Mouse (Mus musculus): ENCODE results near the gene Map3k4. TPM values are rescaled to one million over a fixed set of nuclear protein-coding genes. Genes with fewer than 3 reads are reported as not detected.
A peak's percentile ranks its signal among the peaks of the same experiment; 100 is the strongest.
"Not testable (repeated sequence)": the region's sequence is repeated elsewhere in the genome, so short reads cannot be mapped to it uniquely, and the experiment has no call there.

Map3k4 gene
- polyA plus RNA-seq, 1 experiment from 2014 or later: 36.4 TPM

- H3K27ac ChIP-seq (replicated peaks); H3K36me3 ChIP-seq; H3K9ac ChIP-seq (replicated peaks); H3K27me3 ChIP-seq (replicated peaks); ATAC-seq (ENCODE audit: low FRiP score); H3K9me3 ChIP-seq (replicated peaks); H3K4me2 ChIP-seq; H3K4me3 ChIP-seq (replicated peaks): not testable (repeated sequence)
- WGBS: 78% methylated on average over 1 of the region's 1 CpGs
- peaks cover 42% of the 10 kb centered on the region for H3K4me1 ChIP-seq
Measured at GRCm38 (mm10) chr17:12289836-12290235, 28.8 kb downstream of the Map3k4 start.

GRCm38 (mm10) chr17:12288871-12289270 is 29.7 kb downstream of the Map3k4 start:
- H3K9ac ChIP-seq (replicated peaks): no peak overlapping the region
- 85% methylated on average over 4 of the region's 4 CpGs for WGBS
- ATAC-seq (ENCODE audit: low FRiP score): no peak

DNA sequence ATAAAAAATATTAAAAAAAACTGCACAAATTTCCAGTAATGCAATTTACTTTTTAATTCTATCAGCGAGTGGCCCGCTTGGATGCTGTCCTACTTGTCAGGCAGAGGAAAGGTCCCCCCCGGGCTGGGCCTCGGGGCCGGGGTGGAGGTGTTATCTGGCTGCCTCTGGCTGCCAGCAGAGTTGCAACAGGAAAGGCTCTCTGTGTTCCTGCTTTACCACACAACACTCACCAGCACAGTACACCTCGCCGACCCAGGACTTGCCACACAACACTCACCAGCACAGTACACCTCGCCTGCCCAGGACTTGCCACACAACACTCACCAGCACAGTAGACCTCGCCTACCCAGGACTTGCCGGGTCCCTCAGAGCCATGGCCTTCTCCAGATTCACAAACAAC is 38.8 kb downstream of the Map3k4 start:
- H3K9ac ChIP-seq (replicated peaks): no peak overlapping the region
- ATAC-seq (ENCODE audit: low FRiP score): no peak
- H3K4me1 ChIP-seq: no peaks in the 10 kb centered on the region
- H3K4me2 ChIP-seq: no peak overlapping the region
- no peaks in the 10 kb centered on the region for H3K27me3 ChIP-seq (replicated peaks)
- no peak overlapping the region for H3K27ac ChIP-seq (replicated peaks)
- no peak overlapping the region for H3K4me3 ChIP-seq (replicated peaks)
- H3K9me3 ChIP-seq (replicated peaks): no peaks in the 10 kb centered on the region
- H3K36me3 ChIP-seq: peaks cover 21% of the 10 kb centered on the region
- 93% methylated on average over 10 of the region's 10 CpGs for WGBS

More at GRCm38 (mm10) chr17:12288871-12289270, 29.7 kb downstream of the Map3k4 start:
- no peak overlapping the region for H3K27ac ChIP-seq (replicated peaks)
- H3K9me3 ChIP-seq (replicated peaks): no peaks in the 10 kb centered on the region
- H3K4me3 ChIP-seq (replicated peaks): no peak overlapping the region
- H3K4me1 ChIP-seq: peaks cover 39% of the 10 kb centered on the region
- no peaks in the 10 kb centered on the region for H3K27me3 ChIP-seq (replicated peaks)
- no peaks in the 10 kb centered on the region for H3K36me3 ChIP-seq
- H3K4me2 ChIP-seq: no peak overlapping the region

DNA sequence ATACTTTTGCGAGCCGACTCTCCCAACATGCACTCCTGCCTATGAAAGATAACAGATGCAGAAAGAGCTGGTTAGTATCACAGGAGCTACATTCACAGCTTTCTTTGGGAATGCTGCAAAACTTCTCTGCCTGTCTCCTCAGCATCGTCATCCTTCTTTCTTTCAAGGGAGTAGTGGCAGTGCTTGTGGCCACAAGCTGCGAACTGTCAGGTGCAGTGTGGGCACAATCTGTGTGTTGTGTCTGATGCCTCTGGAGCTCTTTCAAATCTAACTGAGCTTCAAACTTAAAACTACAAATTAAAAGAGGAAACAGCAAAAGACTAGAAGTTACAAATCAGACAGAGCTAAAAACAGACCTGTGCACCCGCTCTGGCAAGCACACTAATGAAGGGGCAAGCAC is 40.5 kb downstream of the Map3k4 start:
- no peak for ATAC-seq (ENCODE audit: low FRiP score)

DNA sequence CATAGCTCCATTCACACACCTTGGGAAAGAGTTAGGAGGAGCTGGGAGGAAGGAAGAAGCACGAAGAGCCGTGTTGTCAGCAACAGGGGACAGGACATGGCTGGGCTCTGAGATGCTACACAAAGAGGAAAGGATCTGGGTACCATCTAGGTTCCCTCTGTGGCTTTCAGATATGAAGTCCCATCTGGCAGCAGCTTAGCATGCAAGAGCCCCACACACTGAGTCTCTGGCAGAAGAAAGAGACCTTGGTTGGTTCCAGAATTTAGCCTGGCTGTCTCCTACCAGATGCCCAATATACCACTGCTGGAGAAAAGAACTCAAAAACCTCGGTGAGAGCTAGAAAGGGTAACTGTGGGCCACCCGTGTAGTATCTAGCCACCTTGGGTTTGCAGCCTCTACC is 41.3 kb downstream of the Map3k4 start:
- Histone ChIP-seq H3K9me3 (replicated peaks) (no peaks in the 10 kb centered on the region), H3K27ac (replicated peaks) (no peak overlapping the region), H3K4me2 (no peak overlapping the region), H3K4me1 (no peaks in the 10 kb centered on the region), H3K27me3 (replicated peaks) (no peaks in the 10 kb centered on the region), H3K9ac (replicated peaks) (no peak overlapping the region), H3K4me3 (replicated peaks) (no peak overlapping the region), H3K36me3 (peaks cover 21% of the 10 kb centered on the region)
- 84% methylated on average over 4 of the region's 4 CpGs for WGBS
- ATAC-seq (ENCODE audit: low FRiP score): no peak

More for the DNA sequence above, 40.5 kb downstream of the Map3k4 start:
- Histone ChIP-seq H3K27me3 (replicated peaks) (no peaks in the 10 kb centered on the region), H3K27ac (replicated peaks) (no peak overlapping the region), H3K4me3 (replicated peaks) (no peak overlapping the region), H3K36me3 (peaks cover 21% of the 10 kb centered on the region), H3K4me2 (no peak overlapping the region), H3K9me3 (replicated peaks) (no peaks in the 10 kb centered on the region), H3K4me1 (no peaks in the 10 kb centered on the region), H3K9ac (replicated peaks) (no peak overlapping the region)
- WGBS: 91% methylated on average over 5 of the region's 5 CpGs

DNA sequence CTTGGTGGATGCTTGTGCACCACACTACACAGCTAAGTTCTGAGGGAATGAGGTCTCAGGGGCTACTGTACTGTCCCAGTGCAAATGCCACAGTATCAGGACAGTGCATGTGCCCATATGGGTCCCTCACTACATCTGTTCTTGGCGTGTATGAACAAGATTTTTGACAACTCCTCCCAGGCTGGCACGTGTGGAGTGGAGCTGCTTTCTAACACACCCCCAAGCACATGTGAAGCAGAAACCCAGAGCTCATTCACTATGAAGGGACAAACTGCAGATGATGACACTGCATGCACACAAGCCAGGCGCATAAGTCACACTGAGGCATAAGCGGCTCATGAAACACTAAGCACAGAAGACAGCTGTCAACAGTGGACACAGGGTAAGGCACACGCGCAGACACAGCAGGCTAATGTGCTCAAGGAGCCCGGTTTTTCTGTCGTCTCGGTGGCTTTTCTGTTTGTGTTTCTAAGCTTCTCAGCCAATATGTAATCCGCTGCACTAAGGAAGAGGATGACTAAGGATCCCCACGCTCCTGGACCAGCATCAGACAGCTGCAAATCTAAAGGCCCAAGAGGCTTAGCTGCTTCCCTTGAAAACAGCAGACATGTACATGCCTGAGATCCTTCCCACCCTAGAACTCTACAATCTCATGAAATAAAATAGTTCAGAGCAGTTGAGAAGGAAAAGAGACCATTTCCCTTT is 41.9 kb downstream of the Map3k4 start:
- Histone ChIP-seq H3K36me3 (peaks cover 28% of the 10 kb centered on the region), H3K27me3 (replicated peaks) (no peaks in the 10 kb centered on the region), H3K4me2 (no peak overlapping the region), H3K27ac (replicated peaks) (no peak overlapping the region), H3K4me3 (replicated peaks) (no peak overlapping the region), H3K9ac (replicated peaks) (no peak overlapping the region), H3K4me1 (no peaks in the 10 kb centered on the region), H3K9me3 (replicated peaks) (no peaks in the 10 kb centered on the region)
- WGBS: 92% methylated on average over 11 of the region's 11 CpGs
- ATAC-seq (ENCODE audit: low FRiP score): no peak

DNA sequence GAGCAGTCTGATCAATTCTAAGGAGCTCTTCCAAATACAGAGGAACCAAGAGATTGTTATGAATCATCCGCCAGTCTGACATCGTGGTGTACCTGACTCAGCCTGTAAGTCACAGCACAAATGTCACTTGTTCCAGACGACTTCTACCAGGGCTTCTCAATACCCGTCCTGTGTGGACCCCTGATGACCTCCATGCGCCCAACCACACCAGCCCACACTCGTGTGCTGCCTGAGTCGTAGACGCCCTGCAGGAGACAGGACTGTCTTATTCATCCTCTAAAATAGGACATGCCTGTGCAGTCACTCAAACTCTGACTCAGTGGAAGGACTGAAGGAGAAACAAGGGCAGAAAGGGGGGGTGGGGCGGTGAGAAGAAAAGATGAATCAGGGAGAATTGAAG is 42.8 kb downstream of the Map3k4 start:
- H3K27me3 ChIP-seq (replicated peaks): no peaks in the 10 kb centered on the region
- WGBS: 82% methylated on average over 9 of the region's 9 CpGs
- H3K9ac ChIP-seq (replicated peaks): no peak overlapping the region
- H3K36me3 ChIP-seq: peaks cover 36% of the 10 kb centered on the region
- no peak overlapping the region for H3K27ac ChIP-seq (replicated peaks)
- ATAC-seq (ENCODE audit: low FRiP score): no peak
- no peak overlapping the region for H3K4me2 ChIP-seq
- H3K4me1 ChIP-seq: no peaks in the 10 kb centered on the region
- no peak overlapping the region for H3K4me3 ChIP-seq (replicated peaks)
- H3K9me3 ChIP-seq (replicated peaks): no peaks in the 10 kb centered on the region

DNA sequence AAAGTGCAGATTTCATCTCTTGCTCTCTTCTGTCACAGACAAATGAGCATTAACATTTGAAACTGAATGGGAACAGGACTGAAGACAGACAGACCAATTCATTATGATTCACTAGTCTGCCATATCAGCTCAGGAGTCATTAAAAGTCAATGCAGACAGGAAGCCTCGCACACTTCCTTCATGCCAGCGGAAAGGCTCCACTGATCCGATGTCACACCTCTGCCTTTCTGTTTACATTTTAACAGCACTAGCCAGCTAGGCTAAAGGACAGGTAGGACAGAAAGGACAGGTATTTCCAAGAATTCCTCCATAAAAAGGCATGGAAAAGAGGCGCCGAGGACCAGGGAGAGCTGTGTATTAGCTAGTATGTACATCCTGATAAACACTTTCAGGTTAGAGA is 45.6 kb downstream of the Map3k4 start:
- ATAC-seq (ENCODE audit: low FRiP score): no peak
- Histone ChIP-seq H3K9me3 (replicated peaks) (no peaks in the 10 kb centered on the region), H3K4me1 (peaks cover 9% of the 10 kb centered on the region; the same call in 1 of the 2 replicates), H3K4me3 (replicated peaks) (no peak overlapping the region), H3K9ac (replicated peaks) (no peak overlapping the region), H3K27me3 (replicated peaks) (no peaks in the 10 kb centered on the region), H3K27ac (replicated peaks) (no peak overlapping the region), H3K4me2 (no peak overlapping the region), H3K36me3 (peaks cover 47% of the 10 kb centered on the region)
- 88% methylated on average over 5 of the region's 5 CpGs for WGBS

- H3K4me1 ChIP-seq: peaks cover 19% of the 10 kb centered on the region
- no peaks in the 10 kb centered on the region for H3K9me3 ChIP-seq (replicated peaks)
- H3K4me2 ChIP-seq: no peak overlapping the region
- H3K27ac ChIP-seq (replicated peaks): no peak overlapping the region
- H3K27me3 ChIP-seq (replicated peaks): no peaks in the 10 kb centered on the region
- H3K36me3 ChIP-seq: peaks cover 38% of the 10 kb centered on the region
- 96% methylated on average over 18 of the region's 18 CpGs for WGBS
- ATAC-seq (ENCODE audit: low FRiP score): no peak
- H3K4me3 ChIP-seq (replicated peaks): no peak overlapping the region
- no peak overlapping the region for H3K9ac ChIP-seq (replicated peaks)
Measured at GRCm38 (mm10) chr17:12271805-12272204, 46.8 kb downstream of the Map3k4 start.

- Histone ChIP-seq H3K27me3 (replicated peaks) (no peaks in the 10 kb centered on the region), H3K27ac (replicated peaks) (no peak overlapping the region), H3K9me3 (replicated peaks) (no peaks in the 10 kb centered on the region), H3K9ac (replicated peaks) (no peak overlapping the region), H3K4me3 (replicated peaks) (no peak overlapping the region), H3K4me1 (peaks cover 35% of the 10 kb centered on the region), H3K4me2 (no peak overlapping the region), H3K36me3 (peaks cover 31% of the 10 kb centered on the region)
- ATAC-seq (ENCODE audit: low FRiP score): no peak
- WGBS: 85% methylated on average over 10 of the region's 10 CpGs
Measured at GRCm38 (mm10) chr17:12268538-12268937, 50.1 kb downstream of the Map3k4 start.

- Histone ChIP-seq H3K4me1 (peaks cover 35% of the 10 kb centered on the region), H3K36me3 (peaks cover 35% of the 10 kb centered on the region), H3K27ac (replicated peaks) (no peak overlapping the region), H3K4me2 (no peak overlapping the region), H3K9me3 (replicated peaks) (no peaks in the 10 kb centered on the region), H3K9ac (replicated peaks) (no peak overlapping the region), H3K4me3 (replicated peaks) (no peak overlapping the region), H3K27me3 (replicated peaks) (no peaks in the 10 kb centered on the region)
- WGBS: 64% methylated on average over 4 of the region's 4 CpGs
- ATAC-seq (ENCODE audit: low FRiP score): no peak
Measured at GRCm38 (mm10) chr17:12268091-12268490, 50.5 kb downstream of the Map3k4 start.

GRCm38 (mm10) chr17:12265969-12266925 is 52.3 kb downstream of the Map3k4 start:
- WGBS: 45% methylated on average over 21 of the region's 21 CpGs

More at GRCm38 (mm10) chr17:12265969-12266925, 52.3 kb downstream of the Map3k4 start:
- H3K4me2 ChIP-seq: peak overlapping the region; percentile 13; the same call in 1 of the 2 replicates
- peaks cover 35% of the 10 kb centered on the region for H3K4me1 ChIP-seq
- H3K36me3 ChIP-seq: peaks cover 34% of the 10 kb centered on the region
- ATAC-seq (ENCODE audit: low FRiP score): peak; percentile 81
- H3K9me3 ChIP-seq (replicated peaks): no peaks in the 10 kb centered on the region
- H3K4me3 ChIP-seq (replicated peaks): no peak overlapping the region
- H3K9ac ChIP-seq (replicated peaks): no peak overlapping the region
- H3K27ac ChIP-seq (replicated peaks): peak overlapping the region; percentile 65; the same call in 1 of the 2 replicates
- H3K27me3 ChIP-seq (replicated peaks): no peaks in the 10 kb centered on the region
